In the genomic region with DNA sequence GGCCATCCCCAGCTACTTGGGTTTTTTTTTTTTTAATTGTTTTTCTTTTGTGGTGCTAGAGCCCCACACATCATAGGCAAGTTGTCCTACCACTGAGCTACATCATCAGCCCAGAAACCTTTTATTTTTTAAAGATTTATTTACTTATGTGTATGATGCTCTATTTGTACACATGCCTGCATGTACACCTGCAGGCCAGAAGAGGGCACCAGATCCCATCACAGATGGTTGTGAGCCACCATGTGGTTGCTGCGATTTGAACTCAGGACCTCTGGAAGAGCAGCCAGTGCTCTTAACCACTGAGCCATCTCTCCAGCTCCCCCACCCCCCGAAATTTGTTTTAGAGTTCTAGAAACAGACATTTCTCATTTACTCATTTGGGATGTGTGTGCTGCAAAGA, we compare ENCODE assay signal across 7 mouse cellular contexts. TPM values are rescaled to one million over a fixed set of nuclear protein-coding genes. Genes with fewer than 3 reads are reported as not detected.
"Had no signal": no experiment of that assay in that cellular context is flagged by ENCODE, and none has a peak within 500 bp of the region (broad histone marks: within the 10 kb centered on the region; RNA-seq: fewer than 3 reads in every experiment).

No protein-coding gene starts in this region.

RNA-seq across cellular contexts. Expression of gene Adam11, which starts 46.7 kb away (rescaled TPM):
- total RNA-seq: neutrophil, adult 5-6 weeks had no signal

RNA-seq across cellular contexts. Expression of gene Meioc, which starts 51.1 kb away (rescaled TPM):
- total RNA-seq: layer of hippocampus, adult 18-20 months; layer of hippocampus, postnatal 10 days; left cerebral cortex, postnatal 10 days; left cerebral cortex, postnatal 4 days; megakaryocyte, adult 5-6 weeks; monocyte, adult 5-6 weeks; neutrophil, adult 5-6 weeks had no signal
